Mouse (Mus musculus) intestine, postnatal 0 days (tissue): ENCODE data around the gene Aldh18a1. TPM values are rescaled to one million over a fixed set of nuclear protein-coding genes. Genes with fewer than 3 reads are reported as not detected.

Experiments used
- ATAC-seq: fragments of 200-750 bp; cut with Nextera tagmentation; 2 replicates; pipeline ENCODE4 v1.8.0; 2017; ENCODE audit warnings: mild to moderate bottlenecking, moderate TSS enrichment, moderate library complexity
- H3K27ac ChIP-seq: fragments of 300-500 bp; sonication (generic); 2 replicates; pipeline ENCODE4 v1.5.1; 2014; ENCODE audit warnings: mild to moderate bottlenecking, low read depth, low read length, moderate library complexity
- H3K27me3 ChIP-seq: fragments of 300-500 bp; sonication (generic); replicated peaks from 2 replicates; pipeline ENCODE4 v1.6.1; 2014; ENCODE audit warnings: low read length, mixed read lengths; ENCODE audit not compliant: control insufficient read depth, insufficient read depth
- H3K36me3 ChIP-seq: fragments of 300-500 bp; sonication (generic); 2 replicates; pipeline ENCODE4 v1.6.1; 2014; ENCODE audit warnings: mild to moderate bottlenecking, moderate library complexity; ENCODE audit not compliant: control insufficient read depth, insufficient read depth
- H3K4me1 ChIP-seq: fragments of 300-500 bp; sonication (generic); replicated peaks from 2 replicates; pipeline ENCODE4 v1.6.1; 2014; ENCODE audit warnings: antibody characterized with exemption, low read length, mixed read lengths; ENCODE audit not compliant: control insufficient read depth, insufficient read depth
- H3K4me2 ChIP-seq: fragments of 300-500 bp; sonication (generic); replicated peaks from 2 replicates; pipeline ENCODE4 v1.6.1; 2014; ENCODE audit warnings: low read depth, mild to moderate bottlenecking, moderate library complexity
- H3K4me3 ChIP-seq: fragments of 300-500 bp; sonication (generic); 2 replicates; pipeline ENCODE4 v1.5.1; 2014; ENCODE audit warnings: low read depth, low read length
- H3K9ac ChIP-seq: fragments of 300-500 bp; sonication (generic); 2 replicates; pipeline ENCODE4 v1.6.1; 2014; ENCODE audit warnings: mild to moderate bottlenecking, low read depth, low read length
- H3K9me3 ChIP-seq: fragments of 300-500 bp; sonication (generic); 2 replicates; pipeline ENCODE4 v1.6.1; 2016; ENCODE audit warnings: mixed run types; ENCODE audit not compliant: control insufficient read depth
- CTCF ChIP-seq: sonication (generic); IDR thresholded peaks from 2 replicates; pipeline ENCODE4 v1.5.1; 2016; ENCODE audit warnings: low read depth, mild to moderate bottlenecking, control low read depth, antibody characterized with exemption, moderate library complexity
- WGBS: fragments of 180-500 bp; shearing (Covaris S2); extraction: QIAGEN DNeasy Blood & Tissue Kit; methylation state at CpG from one replicate; pipeline ENCODE4 v1.1.7; 2014; 5-methylcytosine and 5-hydroxymethylcytosine counted together
- polyA plus RNA-seq: library from polyadenylated mRNA; unstranded; fragments of >200 nt; fragmentation: Nextera tagmentation; extraction: Ambion mirVana; gene quantifications from 2 replicates; pipeline ENCODE4 v1.2.1, GENCODE M21; 2015

Gene Aldh18a1
- polyA plus RNA-seq, 1 experiment from 2014 or later, result 204 TPM

DNA sequence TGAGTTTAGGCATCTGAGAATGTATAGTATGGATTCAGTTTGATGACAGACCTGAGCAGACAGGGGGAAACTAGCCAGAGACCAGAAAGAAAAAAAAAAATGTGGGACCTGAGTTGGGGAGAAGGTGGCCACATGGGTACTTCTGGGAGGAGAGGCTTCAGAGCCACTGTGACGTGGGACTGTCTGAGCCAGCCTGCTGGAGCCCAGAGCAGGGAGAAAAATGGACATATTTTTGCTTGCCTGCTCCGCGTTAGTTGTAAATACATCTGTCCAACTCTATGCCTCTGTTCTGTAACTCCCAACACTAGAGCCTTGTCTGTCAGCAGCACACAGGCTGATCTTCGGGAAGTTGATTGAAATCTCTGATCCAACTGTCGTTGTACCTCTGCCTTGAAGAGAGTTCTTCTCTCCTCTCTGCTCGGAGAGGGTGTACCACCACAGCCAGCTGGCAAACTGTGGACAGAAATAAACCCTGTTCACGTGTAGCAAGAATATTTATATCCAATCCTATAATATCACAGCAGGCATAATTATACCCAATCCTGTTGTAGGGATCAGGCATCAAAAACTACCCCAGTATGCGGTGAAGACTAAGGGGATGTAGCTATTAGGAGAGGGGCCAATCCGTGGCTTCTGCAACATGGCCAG lies 61.8 kb downstream of the Aldh18a1 start:
- Histone ChIP-seq H3K27me3 (no peaks in the 10 kb centered on the region), H3K4me3 (no peak overlapping the region), H3K4me2 (no peak overlapping the region), H3K4me1 (no peaks in the 10 kb centered on the region), H3K9me3 (no peaks in the 10 kb centered on the region), H3K9ac (no peak overlapping the region), H3K27ac (no peak overlapping the region), H3K36me3 (no peaks in the 10 kb centered on the region)
- no peak for ATAC-seq
- 85% methylated on average over 9 of the region's 9 CpGs for WGBS
- TF ChIP-seq CTCF, result no peak

DNA sequence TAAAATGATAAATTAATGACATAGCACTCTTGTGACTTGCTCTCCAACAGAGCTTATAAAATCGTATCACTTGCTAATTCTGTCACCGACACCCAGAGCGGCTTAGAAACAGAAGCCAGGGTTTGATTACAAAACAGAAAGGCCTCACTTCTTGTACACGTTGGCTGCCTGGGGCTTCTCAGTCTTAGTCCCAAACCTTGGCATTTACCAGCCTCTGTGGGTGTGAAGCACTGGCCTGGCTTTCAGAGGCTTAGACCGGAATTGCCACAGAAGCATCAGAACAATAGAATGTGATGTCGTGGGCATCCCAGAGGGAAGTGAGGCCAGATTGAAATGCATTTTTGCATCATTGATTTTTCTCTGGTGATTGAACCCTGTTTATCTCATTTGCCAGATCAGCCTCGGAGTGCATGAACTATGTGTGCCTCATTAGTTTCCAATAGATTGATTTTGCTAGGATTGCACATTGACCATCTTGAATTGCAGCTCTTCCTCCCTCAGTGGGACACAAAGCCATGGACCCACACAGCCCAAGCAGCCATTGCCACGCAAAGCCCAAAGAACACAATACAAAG lies 64.7 kb downstream of the Aldh18a1 start:
- Histone ChIP-seq H3K27me3 (no peaks in the 10 kb centered on the region), H3K9ac (no peak overlapping the region), H3K4me2 (no peak overlapping the region), H3K9me3 (no peaks in the 10 kb centered on the region), H3K36me3 (no peaks in the 10 kb centered on the region), H3K27ac (no peak overlapping the region), H3K4me1 (no peaks in the 10 kb centered on the region), H3K4me3 (no peak overlapping the region)
- ATAC-seq, result no peak
- no peak for TF ChIP-seq CTCF
- 74% methylated on average over 8 of the region's 8 CpGs for WGBS

DNA sequence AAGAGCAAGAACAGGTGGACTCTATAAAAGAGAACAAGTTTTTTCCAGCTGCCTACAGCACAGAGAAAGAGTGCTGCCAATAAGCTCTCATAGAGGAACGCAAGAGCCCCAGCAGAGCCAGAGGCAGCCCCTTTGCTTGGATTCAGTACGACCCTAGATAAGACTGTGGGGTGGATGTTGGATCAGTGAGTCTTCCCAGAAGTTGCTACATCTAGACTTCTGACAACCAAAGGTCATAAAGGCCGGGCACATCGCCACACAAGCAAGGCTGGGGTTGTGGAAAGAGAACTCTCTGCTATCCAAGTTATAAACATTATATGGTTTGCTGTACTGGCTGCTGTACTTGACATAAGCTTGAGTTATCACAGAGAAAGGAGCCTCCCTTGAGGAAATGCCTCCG lies 67.9 kb downstream of the Aldh18a1 start:
- WGBS, result 43% methylated on average over 5 of the region's 5 CpGs

GRCm38 (mm10) chr19:40518706-40519105 lies 69.6 kb downstream of the Aldh18a1 start:
- 62% methylated on average over 1 of the region's 1 CpGs for WGBS
- Histone ChIP-seq H3K4me1 (no peaks in the 10 kb centered on the region), H3K27ac (no peak overlapping the region), H3K9ac (no peak overlapping the region), H3K9me3 (no peaks in the 10 kb centered on the region), H3K27me3 (no peaks in the 10 kb centered on the region), H3K4me2 (no peak overlapping the region), H3K36me3 (no peaks in the 10 kb centered on the region), H3K4me3 (no peak overlapping the region)
- no peak for TF ChIP-seq CTCF
- no peak for ATAC-seq

More for the DNA sequence above, 67.9 kb downstream of the Aldh18a1 start:
- Histone ChIP-seq H3K36me3 (no peaks in the 10 kb centered on the region), H3K4me1 (no peaks in the 10 kb centered on the region), H3K9me3 (no peaks in the 10 kb centered on the region), H3K9ac (no peak overlapping the region), H3K27ac (no peak overlapping the region), H3K4me3 (no peak overlapping the region), H3K27me3 (no peaks in the 10 kb centered on the region), H3K4me2 (no peak overlapping the region)
- no peak for ATAC-seq
- TF ChIP-seq CTCF, result no peak

GRCm38 (mm10) chr19:40515596-40515995 lies 72.7 kb downstream of the Aldh18a1 start:
- 88% methylated on average over 3 of the region's 3 CpGs for WGBS

DNA sequence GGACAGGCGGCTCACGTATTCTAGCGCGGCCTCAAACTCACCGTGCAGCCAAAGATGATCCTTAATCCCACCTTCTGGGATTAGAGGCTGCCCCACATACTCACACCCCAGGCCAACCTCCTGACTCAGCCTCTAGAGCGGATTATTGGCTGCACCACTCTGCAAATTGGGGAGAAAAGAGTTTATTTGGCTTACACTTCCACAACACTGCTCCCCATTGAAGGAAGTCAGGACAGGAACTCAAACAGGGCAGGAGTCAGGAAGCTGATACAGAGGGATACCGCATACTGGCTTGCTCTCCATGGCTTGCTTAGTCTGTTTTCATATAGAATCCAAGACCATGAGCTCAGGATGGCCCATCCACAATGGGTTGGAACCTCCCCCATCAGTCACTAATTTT lies 73.9 kb downstream of the Aldh18a1 start:
- no peak for ATAC-seq
- TF ChIP-seq CTCF, result no peak
- WGBS, result 73% methylated on average over 7 of the region's 7 CpGs

More at GRCm38 (mm10) chr19:40515596-40515995, 72.7 kb downstream of the Aldh18a1 start:
- no peak overlapping the region for H3K9ac ChIP-seq
- TF ChIP-seq CTCF, result no peak
- no peaks in the 10 kb centered on the region for H3K9me3 ChIP-seq
- H3K27ac ChIP-seq, result no peak overlapping the region
- 0 out of 2 replicates have a peak, but pooled peaks cover 3% of the 10 kb centered on the region for H3K4me1 ChIP-seq
- no peak for ATAC-seq
- H3K27me3 ChIP-seq, result no peaks in the 10 kb centered on the region
- no peak overlapping the region for H3K4me3 ChIP-seq
- no peak overlapping the region for H3K4me2 ChIP-seq
- no peaks in the 10 kb centered on the region for H3K36me3 ChIP-seq

More for the DNA sequence above, 73.9 kb downstream of the Aldh18a1 start:
- H3K9me3 ChIP-seq, result no peaks in the 10 kb centered on the region
- no peak overlapping the region for H3K4me3 ChIP-seq
- H3K27me3 ChIP-seq, result no peaks in the 10 kb centered on the region
- H3K36me3 ChIP-seq, result no peaks in the 10 kb centered on the region
- no peak overlapping the region for H3K4me2 ChIP-seq
- 0 out of 2 replicates have a peak, but pooled peaks cover 3% of the 10 kb centered on the region for H3K4me1 ChIP-seq
- no peak overlapping the region for H3K27ac ChIP-seq
- no peak overlapping the region for H3K9ac ChIP-seq
